Mouse (Mus musculus): ENCODE data around the gene Vps8. TPM values are rescaled to one million over a fixed set of nuclear protein-coding genes. Genes with fewer than 3 reads are reported as not detected.

The Vps8 gene
- polyA plus RNA-seq, 2 experiments, result 11.0 to 15.2 TPM

DNA sequence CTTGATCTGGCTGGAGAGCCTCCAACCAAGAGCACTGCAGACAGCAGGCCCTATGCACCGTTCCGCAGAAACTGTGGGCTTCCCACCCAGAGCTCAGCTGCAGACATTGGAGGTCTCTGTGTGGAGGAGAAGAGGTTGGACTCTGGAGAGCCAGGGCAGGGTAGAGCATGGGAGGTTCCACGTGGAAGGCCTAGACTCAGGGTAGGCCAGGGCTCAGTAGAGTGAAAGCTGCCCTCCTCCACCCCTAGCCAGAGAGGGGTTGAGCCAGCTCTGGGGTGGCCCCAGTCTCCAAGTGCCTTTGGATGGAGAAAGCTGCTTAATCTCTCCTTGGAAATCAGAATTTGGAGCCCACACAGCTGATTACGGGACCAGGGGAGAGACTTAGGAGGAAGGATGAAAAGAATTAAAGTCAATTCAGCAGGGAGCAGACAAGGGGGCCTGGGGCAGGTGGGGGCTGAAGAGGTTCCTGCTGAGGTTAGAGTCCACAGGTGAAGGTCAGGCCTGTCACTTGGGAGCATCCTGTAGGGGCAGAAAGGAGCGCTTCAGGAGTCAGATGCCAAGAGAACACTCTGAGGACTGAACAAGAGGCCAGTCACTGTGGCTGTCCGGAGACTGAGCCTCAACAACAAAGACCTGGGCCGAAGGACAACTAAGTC is 45.8 kb upstream of the Vps8 start:
- no peaks in the 10 kb centered on the region for H3K27me3 ChIP-seq (ENCODE audit: control insufficient read depth, insufficient read depth, low read length)
- H3K4me3 ChIP-seq (replicated peaks; ENCODE audit: low read length), result no peak overlapping the region
- no peak for TF ChIP-seq POLR2A (IDR thresholded peaks at IDR 0.05; ENCODE audit: borderline replicate concordance, extremely low read depth, insufficient read depth, insufficient read length)
- no peak for DNase-seq (ENCODE audit: low spot score)
- H3K27ac ChIP-seq (replicated peaks; ENCODE audit: low read depth, low read length), result peak overlapping the region; percentile 68
- H3K4me2 ChIP-seq (replicated peaks; ENCODE audit: low read depth, low read length, severe bottlenecking), result no peak overlapping the region
- no peak for ATAC-seq (ENCODE audit: low FRiP score, low read depth)
- 61% methylated on average over 7 of the region's 7 CpGs for WGBS
- H3K4me1 ChIP-seq (ENCODE audit: control insufficient read depth, insufficient read depth, low read length), result peaks cover 24% of the 10 kb centered on the region
- H3K9ac ChIP-seq (ENCODE audit: low read depth, low read length, severe bottlenecking), result no peak overlapping the region
- no peaks in the 10 kb centered on the region for H3K9me3 ChIP-seq (ENCODE audit: control insufficient read depth, low read length)
- H3K36me3 ChIP-seq (ENCODE audit: control insufficient read depth, insufficient read depth, low read length), result no peaks in the 10 kb centered on the region

DNA sequence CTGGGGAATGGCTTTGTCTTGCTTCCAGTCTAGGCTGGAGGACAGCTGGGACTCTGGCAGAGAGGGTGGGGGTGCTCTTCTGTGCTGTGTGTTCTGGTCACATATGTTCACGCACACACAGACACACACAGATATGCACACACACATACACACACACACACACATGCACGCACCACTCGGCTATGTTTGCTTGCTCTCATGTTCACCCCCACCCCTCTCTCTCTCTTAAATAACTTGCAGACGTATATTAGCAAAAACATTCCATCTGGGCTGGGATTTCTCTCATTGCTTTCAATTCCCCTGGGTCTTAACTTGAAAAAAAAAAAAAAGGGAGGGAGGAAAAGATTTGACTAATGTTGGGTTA is 45.3 kb upstream of the Vps8 start:
- peak; percentile 62 for ATAC-seq (ENCODE audit: low FRiP score, low read depth)
- Histone ChIP-seq H3K27me3 (ENCODE audit: control insufficient read depth, insufficient read depth, low read length) (no peaks in the 10 kb centered on the region), H3K4me2 (replicated peaks; ENCODE audit: low read depth, low read length, severe bottlenecking) (no peak overlapping the region), H3K27ac (replicated peaks; ENCODE audit: low read depth, low read length) (peak overlapping the region; percentile 68), H3K4me1 (ENCODE audit: control insufficient read depth, insufficient read depth, low read length) (peaks cover 24% of the 10 kb centered on the region), H3K4me3 (replicated peaks; ENCODE audit: low read length) (no peak overlapping the region), H3K9me3 (ENCODE audit: control insufficient read depth, low read length) (no peaks in the 10 kb centered on the region), H3K9ac (ENCODE audit: low read depth, low read length, severe bottlenecking) (no peak overlapping the region), H3K36me3 (ENCODE audit: control insufficient read depth, insufficient read depth, low read length) (no peaks in the 10 kb centered on the region)
- TF ChIP-seq POLR2A (IDR thresholded peaks at IDR 0.05; ENCODE audit: borderline replicate concordance, extremely low read depth, insufficient read depth, insufficient read length), result no peak
- DNase-seq (ENCODE audit: low spot score), result peak; percentile 60
- 23% methylated on average over 4 of the region's 4 CpGs for WGBS

DNA sequence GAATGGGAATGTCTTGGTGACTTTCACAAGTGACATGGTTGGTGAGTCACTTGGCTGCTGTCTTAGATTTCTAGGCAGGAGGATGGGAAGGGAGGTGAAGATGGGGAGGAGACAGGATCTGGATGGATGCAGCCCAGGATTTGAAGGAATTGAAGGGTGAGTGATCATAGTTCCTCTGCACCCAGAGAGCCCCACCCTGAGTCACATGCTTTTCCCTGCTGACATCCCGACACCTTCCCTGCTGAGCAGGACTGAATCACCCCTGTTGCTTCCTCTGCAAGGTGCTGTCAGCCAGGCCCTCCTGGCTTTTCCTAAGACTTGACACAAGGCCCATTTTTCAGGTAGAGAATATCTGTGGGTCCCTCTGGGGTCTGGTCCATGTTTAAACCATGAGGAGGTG is 41.4 kb upstream of the Vps8 start:
- no peaks in the 10 kb centered on the region for H3K9me3 ChIP-seq (ENCODE audit: control insufficient read depth, low read length)
- H3K36me3 ChIP-seq (ENCODE audit: control insufficient read depth, insufficient read depth, low read length), result no peaks in the 10 kb centered on the region
- H3K9ac ChIP-seq (ENCODE audit: low read depth, low read length, severe bottlenecking), result no peak overlapping the region
- no peak overlapping the region for H3K4me3 ChIP-seq (replicated peaks; ENCODE audit: low read length)
- H3K27ac ChIP-seq (replicated peaks; ENCODE audit: low read depth, low read length), result no peak overlapping the region
- no peak overlapping the region for H3K4me2 ChIP-seq (replicated peaks; ENCODE audit: low read depth, low read length, severe bottlenecking)
- DNase-seq (ENCODE audit: low spot score) (no peak), ATAC-seq (ENCODE audit: low FRiP score, low read depth) (no peak)
- no peaks in the 10 kb centered on the region for H3K27me3 ChIP-seq (ENCODE audit: control insufficient read depth, insufficient read depth, low read length)
- H3K4me1 ChIP-seq (ENCODE audit: control insufficient read depth, insufficient read depth, low read length), result peaks cover 24% of the 10 kb centered on the region
- TF ChIP-seq POLR2A (IDR thresholded peaks at IDR 0.05; ENCODE audit: borderline replicate concordance, extremely low read depth, insufficient read depth, insufficient read length), result no peak
- WGBS, result 63% methylated on average over 1 of the region's 1 CpGs

DNA sequence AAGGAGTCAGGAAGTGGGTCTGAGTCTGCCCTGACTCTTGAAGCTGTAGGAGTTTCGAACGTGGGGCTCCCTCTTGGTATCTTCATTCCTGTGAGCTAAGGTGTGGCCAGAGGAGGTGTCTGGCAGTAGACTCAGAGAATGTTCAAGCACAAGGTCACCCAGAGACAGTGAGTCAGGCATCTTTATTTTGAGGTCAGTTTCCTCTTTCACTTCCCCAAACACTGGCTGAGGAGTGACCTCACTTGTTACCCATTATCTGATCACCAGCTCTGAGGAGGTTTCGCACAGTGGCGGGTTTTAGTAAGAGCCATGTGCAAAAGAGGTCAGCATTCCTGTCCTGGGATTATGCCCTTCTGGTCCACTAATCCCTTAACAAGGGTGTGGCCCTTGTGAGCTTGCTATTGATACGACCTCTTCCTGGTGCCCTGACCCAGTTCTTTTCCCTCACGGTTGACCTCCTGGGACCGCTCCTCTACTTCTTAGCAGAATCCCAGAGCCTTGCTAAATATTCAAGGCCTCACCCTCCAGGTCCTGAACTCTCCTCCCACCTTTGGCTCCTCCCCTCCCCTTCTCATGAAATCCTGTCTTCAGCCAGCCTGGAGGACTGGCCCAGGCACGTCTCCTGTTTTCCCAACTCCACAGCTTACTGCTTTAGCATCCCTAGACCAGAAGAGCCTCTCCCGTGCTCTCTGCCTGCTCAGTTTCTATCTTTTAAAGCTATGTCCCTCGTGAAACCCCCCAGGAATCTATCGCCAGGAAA is 40.6 kb upstream of the Vps8 start:
- H3K9me3 ChIP-seq (ENCODE audit: control insufficient read depth, low read length), result no peaks in the 10 kb centered on the region
- ATAC-seq (ENCODE audit: low FRiP score, low read depth) (no peak), DNase-seq (ENCODE audit: low spot score) (no peak)
- TF ChIP-seq POLR2A (IDR thresholded peaks at IDR 0.05; ENCODE audit: borderline replicate concordance, extremely low read depth, insufficient read depth, insufficient read length), result no peak
- H3K4me1 ChIP-seq (ENCODE audit: control insufficient read depth, insufficient read depth, low read length), result peaks cover 16% of the 10 kb centered on the region
- H3K36me3 ChIP-seq (ENCODE audit: control insufficient read depth, insufficient read depth, low read length), result no peaks in the 10 kb centered on the region
- H3K4me3 ChIP-seq (replicated peaks; ENCODE audit: low read length), result no peak overlapping the region
- WGBS, result 43% methylated on average over 11 of the region's 11 CpGs
- no peak overlapping the region for H3K9ac ChIP-seq (ENCODE audit: low read depth, low read length, severe bottlenecking)
- no peak overlapping the region for H3K27ac ChIP-seq (replicated peaks; ENCODE audit: low read depth, low read length)
- H3K27me3 ChIP-seq (ENCODE audit: control insufficient read depth, insufficient read depth, low read length), result no peaks in the 10 kb centered on the region
- no peak overlapping the region for H3K4me2 ChIP-seq (replicated peaks; ENCODE audit: low read depth, low read length, severe bottlenecking)

DNA sequence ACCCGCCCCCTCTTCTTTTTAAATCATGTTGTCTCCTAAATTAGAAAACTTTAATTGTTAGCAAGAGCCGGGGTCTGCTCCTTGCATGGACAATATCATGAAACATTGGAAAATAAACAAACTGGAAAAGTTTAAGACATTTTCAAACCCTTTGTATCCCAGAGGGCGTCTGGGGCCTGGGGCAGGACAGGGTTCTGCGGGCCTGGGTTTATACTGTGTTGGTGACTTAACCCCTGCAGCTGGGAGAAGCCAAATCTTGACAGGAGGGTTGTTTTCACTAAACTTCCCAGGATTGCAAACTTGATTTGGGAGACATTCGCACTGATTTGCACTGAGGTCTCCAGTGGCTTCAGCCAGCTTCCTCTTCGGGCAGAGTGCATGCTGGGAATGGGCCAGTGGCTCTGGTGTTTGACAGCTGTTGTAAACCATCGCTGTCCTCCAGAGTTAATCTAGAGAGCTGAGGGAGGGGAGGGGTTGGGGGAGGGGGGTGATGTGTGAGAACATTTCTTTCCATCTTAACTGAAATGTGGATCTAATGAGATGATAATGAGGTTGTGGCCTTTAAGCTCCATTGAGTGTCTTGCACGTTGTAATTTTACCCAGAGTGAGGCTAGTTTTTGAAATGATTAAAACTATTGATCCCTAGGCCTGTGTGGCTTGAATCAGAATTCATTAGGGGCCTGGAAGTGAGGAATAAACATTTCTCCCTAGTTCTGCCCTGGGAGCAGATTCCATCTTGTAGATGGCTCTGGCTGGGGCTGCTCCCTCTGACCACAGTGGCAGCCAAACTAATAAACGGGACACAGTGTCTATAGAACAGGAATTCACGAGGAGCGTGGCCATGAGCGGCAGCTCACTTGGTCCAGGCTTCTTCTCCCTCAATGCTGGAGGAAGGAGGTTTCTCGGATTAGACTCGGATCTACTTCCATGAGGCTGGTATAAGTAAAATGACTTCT is 36.7 kb upstream of the Vps8 start:
- Histone ChIP-seq H3K27me3 (ENCODE audit: control insufficient read depth, insufficient read depth, low read length) (no peaks in the 10 kb centered on the region), H3K4me1 (ENCODE audit: control insufficient read depth, insufficient read depth, low read length) (peaks cover 11% of the 10 kb centered on the region), H3K27ac (replicated peaks; ENCODE audit: low read depth, low read length) (no peak overlapping the region), H3K4me2 (replicated peaks; ENCODE audit: low read depth, low read length, severe bottlenecking) (no peak overlapping the region), H3K4me3 (replicated peaks; ENCODE audit: low read length) (no peak overlapping the region), H3K9ac (ENCODE audit: low read depth, low read length, severe bottlenecking) (no peak overlapping the region), H3K9me3 (ENCODE audit: control insufficient read depth, low read length) (no peaks in the 10 kb centered on the region), H3K36me3 (ENCODE audit: control insufficient read depth, insufficient read depth, low read length) (no peaks in the 10 kb centered on the region)
- ATAC-seq (ENCODE audit: low FRiP score, low read depth), result no peak
- DNase-seq (ENCODE audit: low spot score), result no peak
- no peak for TF ChIP-seq POLR2A (IDR thresholded peaks at IDR 0.05; ENCODE audit: borderline replicate concordance, extremely low read depth, insufficient read depth, insufficient read length)
- WGBS, result 49% methylated on average over 14 of the region's 14 CpGs
